Mouse (Mus musculus): ENCODE measurements around the gene Tmem37.
A peak's percentile ranks its signal among the peaks of the same experiment; 100 is the strongest.

GRCm38 (mm10) chr1:120054997-120055396 is 18.9 kb downstream of the Tmem37 start:
- no peak for TF ChIP-seq POLR2A (IDR thresholded peaks at IDR 0.05; ENCODE audit: insufficient read length, low read depth)
- peak; percentile 69; the same call in 1 of the 2 replicates for TF ChIP-seq CEBPB (IDR thresholded peaks at IDR 0.05; ENCODE audit: insufficient read depth, poor library complexity, severe bottlenecking)
- peak; percentile 29 to 91 (median 82) for TF ChIP-seq MYOG (IDR thresholded peaks at IDR 0.05; ENCODE audit: control insufficient read depth in 1 of 3, insufficient read depth in 1 of 3, insufficient read length in 2 of 3, low read depth in 2 of 3)
- TF ChIP-seq E2F4 (IDR thresholded peaks at IDR 0.05; ENCODE audit: insufficient read depth) = no peak
- peak; percentile 79 for TF ChIP-seq USF1 (IDR thresholded peaks at IDR 0.05; ENCODE audit: low read depth)
- TF ChIP-seq MAX (IDR thresholded peaks at IDR 0.05; ENCODE audit: low read depth) = no peak
- TF ChIP-seq REST (IDR thresholded peaks at IDR 0.05; ENCODE audit: insufficient read depth, insufficient read length) = peak; percentile 20
- TF ChIP-seq TCF3 (IDR thresholded peaks at IDR 0.05; ENCODE audit: insufficient read length, low read depth) = no peak

Data from myocyte (in vitro differentiated cells).